8 mouse cellular contexts compared by ENCODE assay signal in genomic region chr2:51147318-51148064, GRCm38 (mm10). TPM values are rescaled to one million over a fixed set of nuclear protein-coding genes. Genes with fewer than 3 reads are reported as not detected.
DNase-seq lines count a peak whose midpoint lies in the region; ATAC-seq and TF ChIP-seq lines count a peak whose summit lies in the region.

No protein-coding gene starts in this region.

- peaks cover 21% of the 10 kb centered on the region for H3K4me1 ChIP-seq in embryonic facial prominence, embryonic 14.5 days (ENCODE audit: control insufficient read depth, insufficient read depth, low read length)
- peaks cover 23% of the 10 kb centered on the region for H3K4me1 ChIP-seq in limb, embryonic 14.5 days (ENCODE audit: control insufficient read depth, insufficient read depth, low read length)
- peaks cover 28% of the 10 kb centered on the region for H3K4me1 ChIP-seq in midbrain, embryonic 13.5 days (replicated peaks)
- H3K4me1 ChIP-seq in spleen, adult 2 months (ENCODE audit: control insufficient read depth, insufficient read depth, insufficient read length): peaks cover 3% of the 10 kb centered on the region; the same call in 1 of the 2 replicates

- H3K4me2 ChIP-seq in embryonic facial prominence, embryonic 14.5 days (ENCODE audit: low read depth, low read length): peak overlapping the region; percentile 70
- peak overlapping the region; percentile 63 for H3K4me2 ChIP-seq in limb, embryonic 14.5 days (replicated peaks; ENCODE audit: low read depth, low read length, severe bottlenecking)
- H3K4me2 ChIP-seq in midbrain, embryonic 13.5 days (replicated peaks): peak overlapping the region; percentile 57

- H3K27ac ChIP-seq in embryonic facial prominence, embryonic 14.5 days (replicated peaks; ENCODE audit: low read depth, low read length): peak overlapping the region; percentile 93
- peak overlapping the region; percentile 78 for H3K27ac ChIP-seq in limb, embryonic 14.5 days (replicated peaks; ENCODE audit: low read depth, low read length)
- H3K27ac ChIP-seq in midbrain, embryonic 13.5 days: peak overlapping the region; percentile 95
- peak overlapping the region; percentile 47 for H3K27ac ChIP-seq in spleen, adult 2 months (ENCODE audit: insufficient read depth, low read length)

- 0% methylated on average over 31 of the region's 45 CpGs for WGBS in embryonic facial prominence, embryonic 14.5 days
- WGBS in limb, embryonic 14.5 days: under 1% methylated on average over 38 of the region's 45 CpGs
- WGBS in midbrain, embryonic 13.5 days: under 1% methylated on average over 45 of the region's 45 CpGs
- WGBS in spleen, adult 2 months: under 1% methylated on average over 45 of the region's 45 CpGs

- peak overlapping the region; percentile 97 for H3K9ac ChIP-seq in embryonic facial prominence, embryonic 14.5 days (ENCODE audit: low read depth, low read length)
- H3K9ac ChIP-seq in limb, embryonic 14.5 days (ENCODE audit: low read depth, low read length, severe bottlenecking): peak overlapping the region; percentile 97
- peak overlapping the region; percentile 98 for H3K9ac ChIP-seq in midbrain, embryonic 13.5 days (replicated peaks)

- peaks cover 14% of the 10 kb centered on the region; the same call in 1 of the 2 replicates for H3K36me3 ChIP-seq in embryonic facial prominence, embryonic 14.5 days (ENCODE audit: control insufficient read depth, insufficient read depth, low read length)
- peaks cover 19% of the 10 kb centered on the region; the same call in 1 of the 2 replicates for H3K36me3 ChIP-seq in limb, embryonic 14.5 days (ENCODE audit: control insufficient read depth, insufficient read depth, low read length)
- H3K36me3 ChIP-seq in midbrain, embryonic 13.5 days: 0 out of 2 replicates have a peak, but pooled peaks cover 3% of the 10 kb centered on the region
- no peaks in the 10 kb centered on the region for H3K36me3 ChIP-seq in spleen, adult 2 months (ENCODE audit: control insufficient read depth, insufficient read depth, low read length)

- peak overlapping the region; percentile 97 for H3K4me3 ChIP-seq in embryonic facial prominence, embryonic 14.5 days (ENCODE audit: low read depth, low read length)
- H3K4me3 ChIP-seq in limb, embryonic 14.5 days (replicated peaks; ENCODE audit: low read length): peak overlapping the region; percentile 63
- H3K4me3 ChIP-seq in midbrain, embryonic 13.5 days (replicated peaks): peak overlapping the region; percentile 86
- H3K4me3 ChIP-seq in spleen, adult 2 months (ENCODE audit: extremely low read depth, insufficient read depth, insufficient read length): peak overlapping the region; percentile 69

- no peaks in the 10 kb centered on the region for H3K9me3 ChIP-seq in embryonic facial prominence, embryonic 14.5 days (ENCODE audit: control insufficient read depth, low read length)
- H3K9me3 ChIP-seq in limb, embryonic 14.5 days (ENCODE audit: control insufficient read depth, low read length): no peaks in the 10 kb centered on the region
- H3K9me3 ChIP-seq in midbrain, embryonic 13.5 days: no peaks in the 10 kb centered on the region

- TF ChIP-seq CTCF in spleen, adult 2 months (IDR thresholded peaks at IDR 0.05; ENCODE audit: extremely low read depth, insufficient read depth, insufficient read length, insufficient replicate concordance): no peak

- peak; percentile 4 for DNase-seq in CD4-positive, CD25-positive, alpha-beta regulatory T cell, adult 2 months (ENCODE audit: low read depth, low spot score)
- DNase-seq in embryonic facial prominence, embryonic 14.5 days (ENCODE audit: low spot score): peak; percentile 77
- DNase-seq in heart, adult 9 months (ENCODE audit: low spot score in 2 of 2): peak; percentile 81 to 86
- peak; percentile 88 for DNase-seq in kidney, adult 9 months
- DNase-seq in limb, embryonic 14.5 days (ENCODE audit: low spot score): peak; percentile 77
- peak in 1 of 2 experiments; percentile 11 for DNase-seq in spleen, adult 2 months (ENCODE audit: low read depth in 1 of 2, low spot score in 2 of 2)

- no peak for ATAC-seq in CD4-positive, CD25-positive, alpha-beta regulatory T cell, adult 4 months
- peak; percentile 56 for ATAC-seq in embryonic facial prominence, embryonic 14.5 days (ENCODE audit: low read depth)
- peak; percentile 32 for ATAC-seq in limb, embryonic 14.5 days (ENCODE audit: low FRiP score, low read depth)
- ATAC-seq in midbrain, embryonic 13.5 days: peak; percentile 57

- no peak for TF ChIP-seq POLR2A in limb, embryonic 14.5 days (IDR thresholded peaks at IDR 0.05; ENCODE audit: borderline replicate concordance, extremely low read depth, insufficient read depth, insufficient read length)
- TF ChIP-seq POLR2A in spleen, adult 2 months (IDR thresholded peaks at IDR 0.05; ENCODE audit: low read depth, low read length): no peak

- H3K27me3 ChIP-seq in embryonic facial prominence, embryonic 14.5 days (replicated peaks; ENCODE audit: control insufficient read depth, insufficient read depth, low read length): no peaks in the 10 kb centered on the region
- H3K27me3 ChIP-seq in limb, embryonic 14.5 days (ENCODE audit: control insufficient read depth, insufficient read depth, low read length): no peaks in the 10 kb centered on the region
- no peaks in the 10 kb centered on the region for H3K27me3 ChIP-seq in midbrain, embryonic 13.5 days
- peaks cover 14% of the 10 kb centered on the region for H3K27me3 ChIP-seq in spleen, adult 2 months (ENCODE audit: control insufficient read depth, insufficient read depth, low read length)

RNA-seq across cellular contexts. Expression of gene Rnd3, which starts 1.4 kb away (rescaled TPM):
- polyA plus RNA-seq in CD4-positive, CD25-positive, alpha-beta regulatory T cell, adult 4 months (2017; shearing (Covaris generic)): under 1 TPM; 0.28 to 0.63 TPM
- 99.7 and 116 TPM in 2 replicates for polyA plus RNA-seq in embryonic facial prominence, embryonic 14.5 days (2014; fragmentation: Nextera tagmentation; extraction: Ambion mirVana)
- 59.4 and 68.8 TPM in 2 replicates for polyA plus RNA-seq in limb, embryonic 14.5 days (2012; rRNA removed)
- 162 and 176 TPM in 2 replicates for polyA plus RNA-seq in limb, embryonic 14.5 days (2014; fragmentation: Nextera tagmentation; extraction: Ambion mirVana)
- polyA plus RNA-seq in midbrain, embryonic 13.5 days (2015; fragmentation: Nextera tagmentation; extraction: Ambion mirVana): 325 and 347 TPM in 2 replicates
- 1.4 and 2.0 TPM in 2 replicates for polyA plus RNA-seq in spleen, adult 2 months (2012; rRNA removed)

Comparison
In these comparisons a context has a peak if more than half of its experiments do, and no peak if none do; other contexts are left out.
1. RNA of gene Rnd3, which starts 1.4 kb away (polyA plus RNA-seq): 325 to 347 TPM in midbrain, embryonic 13.5 days, 59.4 to 176 TPM in limb, embryonic 14.5 days and 99.7 to 116 TPM in embryonic facial prominence, embryonic 14.5 days; 1.4 to 2.0 TPM in spleen, adult 2 months and 0.28 to 0.63 TPM in CD4-positive, CD25-positive, alpha-beta regulatory T cell, adult 4 months; every median in the first group is over 10 times any median in the second.
2. Peak in every context shown above with its lines, with median percentiles within 50 percentile points of each other: H3K27ac ChIP-seq, H3K4me2 ChIP-seq, H3K4me3 ChIP-seq and H3K9ac ChIP-seq.